Mouse (Mus musculus) midbrain, postnatal 0 days (tissue): ENCODE measurements around the gene Plekhh1. TPM values are rescaled to one million over a fixed set of nuclear protein-coding genes. Genes with fewer than 3 reads are reported as not detected.

Experiments used
- ATAC-seq: fragments of 200-750 bp; cut with Nextera tagmentation; 2 replicates; pipeline ENCODE4 v1.8.0; 2017; ENCODE audit warnings: moderate number of reproducible peaks, mild to moderate bottlenecking, moderate TSS enrichment, moderate library complexity; ENCODE audit not compliant: low FRiP score
- DNase-seq: peaks from one replicate; pipeline ENCODE4 v3.0.0-alpha.2; 2015; ENCODE audit warnings: low spot score
- H3K27ac ChIP-seq: fragments of 300-500 bp; sonication (generic); 2 replicates; pipeline ENCODE4 v1.5.1; 2014; ENCODE audit warnings: low read depth, mild to moderate bottlenecking, low read length, mixed read lengths
- H3K27me3 ChIP-seq: fragments of 300-500 bp; sonication (generic); 2 replicates; pipeline ENCODE4 v1.6.1; 2014; ENCODE audit warnings: low read length, control low read depth, mixed read lengths; ENCODE audit not compliant: insufficient read depth
- H3K36me3 ChIP-seq: fragments of 300-500 bp; sonication (generic); 2 replicates; pipeline ENCODE4 v1.6.1; 2014; ENCODE audit warnings: low read length, control low read depth, mixed read lengths; ENCODE audit not compliant: insufficient read depth
- H3K4me1 ChIP-seq: fragments of 300-500 bp; sonication (generic); 2 replicates; pipeline ENCODE4 v1.6.1; 2014; ENCODE audit warnings: mild to moderate bottlenecking, control low read depth, antibody characterized with exemption, low read length, mixed read lengths; ENCODE audit not compliant: insufficient read depth
- H3K4me2 ChIP-seq: fragments of 300-500 bp; sonication (generic); 2 replicates; pipeline ENCODE4 v1.6.1; 2014; ENCODE audit warnings: low read depth, mild to moderate bottlenecking, low read length, mixed read lengths; ENCODE audit not compliant: poor library complexity, severe bottlenecking
- H3K4me3 ChIP-seq: fragments of 300-500 bp; sonication (generic); 2 replicates; pipeline ENCODE4 v1.5.1; 2014; ENCODE audit warnings: low read depth, mild to moderate bottlenecking, low read length, moderate library complexity
- H3K9ac ChIP-seq: fragments of 300-500 bp; sonication (generic); replicated peaks from 2 replicates; pipeline ENCODE4 v1.6.1; 2014; ENCODE audit warnings: mild to moderate bottlenecking, low read length, moderate library complexity, mixed read lengths; ENCODE audit not compliant: poor library complexity, severe bottlenecking
- H3K9me3 ChIP-seq: fragments of 300-500 bp; sonication (generic); 2 replicates; pipeline ENCODE4 v1.6.1; 2016; ENCODE audit warnings: low read length, control low read depth
- CTCF ChIP-seq: IDR thresholded peaks from 2 replicates; pipeline ENCODE4 v1.5.1; 2016; ENCODE audit warnings: antibody characterized with exemption, mild to moderate bottlenecking
- WGBS: fragments of 180-500 bp; shearing (Covaris S2); extraction: QIAGEN DNeasy Blood & Tissue Kit; methylation state at CpG from one replicate; pipeline ENCODE4 v1.1.7; 2014; 5-methylcytosine and 5-hydroxymethylcytosine counted together
- polyA plus RNA-seq: library from polyadenylated mRNA; unstranded; fragments of >200 nt; fragmentation: Nextera tagmentation; extraction: Ambion mirVana; gene quantifications from 2 replicates; pipeline ENCODE4 v1.2.1, GENCODE M21; 2015
- total RNA-seq: library from RNA; depleted of rRNA; stranded (reverse); fragments of >200 nt; gene quantifications from 2 replicates; pipeline ENCODE4 v1.2.3, GENCODE M21; 2014

Gene Plekhh1
- total and polyA plus RNA-seq, 2 experiments from 2014 or later, result 1.00 to 5.4 TPM

- Histone ChIP-seq H3K36me3 (peaks cover 11% of the 10 kb centered on the region), H3K4me1 (no peaks in the 10 kb centered on the region), H3K4me3 (no peak overlapping the region), H3K4me2 (no peak overlapping the region), H3K27ac (no peak overlapping the region), H3K9me3 (no peaks in the 10 kb centered on the region), H3K9ac (no peak overlapping the region), H3K27me3 (no peaks in the 10 kb centered on the region)
- TF ChIP-seq CTCF, result no peak
- no peak for DNase-seq
- ATAC-seq, result no peak
- 81% methylated on average over 7 of the region's 7 CpGs for WGBS
These were observed 32.0 kb downstream of the Plekhh1 start for GRCm38 (mm10) chr12:79060766-79061652.

- Histone ChIP-seq H3K9ac (no peak overlapping the region), H3K4me2 (no peak overlapping the region), H3K27me3 (no peaks in the 10 kb centered on the region), H3K4me3 (no peak overlapping the region), H3K36me3 (peaks cover 35% of the 10 kb centered on the region), H3K27ac (no peak overlapping the region), H3K4me1 (no peaks in the 10 kb centered on the region), H3K9me3 (no peaks in the 10 kb centered on the region)
- ATAC-seq (no peak), DNase-seq (no peak)
- no peak for TF ChIP-seq CTCF
- 93% methylated on average over 13 of the region's 13 CpGs for WGBS
These were observed 35.5 kb downstream of the Plekhh1 start for GRCm38 (mm10) chr12:79064451-79064850.

GRCm38 (mm10) chr12:79066431-79066830 is 37.5 kb downstream of the Plekhh1 start:
- Histone ChIP-seq H3K4me3 (no peak overlapping the region), H3K9ac (no peak overlapping the region), H3K36me3 (peaks cover 51% of the 10 kb centered on the region), H3K27me3 (no peaks in the 10 kb centered on the region), H3K4me1 (no peaks in the 10 kb centered on the region), H3K27ac (no peak overlapping the region), H3K4me2 (no peak overlapping the region), H3K9me3 (no peaks in the 10 kb centered on the region)
- no peak for TF ChIP-seq CTCF
- WGBS, result 92% methylated on average over 9 of the region's 9 CpGs
- no peak for ATAC-seq
- DNase-seq, result no peak

GRCm38 (mm10) chr12:79067526-79067925 is 38.6 kb downstream of the Plekhh1 start:
- Histone ChIP-seq H3K4me1 (no peaks in the 10 kb centered on the region), H3K4me2 (no peak overlapping the region), H3K4me3 (no peak overlapping the region), H3K27me3 (no peaks in the 10 kb centered on the region), H3K27ac (no peak overlapping the region), H3K9me3 (no peaks in the 10 kb centered on the region), H3K9ac (no peak overlapping the region), H3K36me3 (peaks cover 48% of the 10 kb centered on the region)
- WGBS, result 89% methylated on average over 5 of the region's 5 CpGs
- DNase-seq, result no peak
- no peak for TF ChIP-seq CTCF
- ATAC-seq, result no peak

GRCm38 (mm10) chr12:79068306-79068705 is 39.3 kb downstream of the Plekhh1 start:
- DNase-seq, result no peak
- Histone ChIP-seq H3K9me3 (no peaks in the 10 kb centered on the region), H3K9ac (no peak overlapping the region), H3K4me1 (no peaks in the 10 kb centered on the region), H3K4me3 (no peak overlapping the region), H3K27ac (no peak overlapping the region), H3K36me3 (peaks cover 48% of the 10 kb centered on the region), H3K27me3 (no peaks in the 10 kb centered on the region), H3K4me2 (no peak overlapping the region)
- WGBS, result 92% methylated on average over 11 of the region's 11 CpGs
- no peak for ATAC-seq
- no peak for TF ChIP-seq CTCF

- Histone ChIP-seq H3K9ac (no peak overlapping the region), H3K9me3 (no peaks in the 10 kb centered on the region), H3K36me3 (peaks cover 57% of the 10 kb centered on the region), H3K4me1 (no peaks in the 10 kb centered on the region), H3K4me3 (no peak overlapping the region), H3K27ac (no peak overlapping the region), H3K27me3 (no peaks in the 10 kb centered on the region), H3K4me2 (no peak overlapping the region)
- TF ChIP-seq CTCF, result no peak
- 91% methylated on average over 6 of the region's 6 CpGs for WGBS
- ATAC-seq, result no peak
- no peak for DNase-seq
These were observed 40.2 kb downstream of the Plekhh1 start for GRCm38 (mm10) chr12:79069187-79069608.
